Mouse (Mus musculus): ENCODE measurements around the gene Mief1. TPM values are rescaled to one million over a fixed set of nuclear protein-coding genes. Genes with fewer than 3 reads are reported as not detected.

Gene Mief1
- polyA plus RNA-seq, 1 experiment from 2014 or later, result 13.2 TPM

- TF ChIP-seq CTCF (IDR thresholded peaks at IDR 0.05), result peak; percentile 93
- no peak for TF ChIP-seq EP300 (IDR thresholded peaks at IDR 0.05)
- Histone ChIP-seq H3K9ac (replicated peaks; ENCODE audit: low read depth) (no peak overlapping the region), H3K9me3 (ENCODE audit: low read length) (no peaks in the 10 kb centered on the region), H3K36me3 (ENCODE audit: insufficient read depth, low read length) (no peaks in the 10 kb centered on the region), H3K27me3 (replicated peaks; ENCODE audit: insufficient read depth, low read length) (no peaks in the 10 kb centered on the region), H3K4me1 (ENCODE audit: insufficient read depth, low read depth, low read length) (no peaks in the 10 kb centered on the region), H3K27ac (ENCODE audit: low read length) (no peak overlapping the region), H3K4me3 (ENCODE audit: low read depth, low read length) (no peak overlapping the region), H3K4me2 (replicated peaks; ENCODE audit: low read depth, low read length) (no peak overlapping the region)
- DNase-seq (ENCODE audit: low spot score) (peak; percentile 84), ATAC-seq (peak; percentile 36)
- WGBS, result 2% methylated on average over 2 of the region's 2 CpGs
Observed at GRCm38 (mm10) chr15:80266281-80266680, 32.5 kb downstream of the Mief1 start.

- Histone ChIP-seq H3K27ac (ENCODE audit: low read length) (no peak overlapping the region), H3K27me3 (replicated peaks; ENCODE audit: insufficient read depth, low read length) (no peaks in the 10 kb centered on the region), H3K9ac (replicated peaks; ENCODE audit: low read depth) (no peak overlapping the region), H3K36me3 (ENCODE audit: insufficient read depth, low read length) (no peaks in the 10 kb centered on the region), H3K4me3 (ENCODE audit: low read depth, low read length) (no peak overlapping the region), H3K9me3 (ENCODE audit: low read length) (no peaks in the 10 kb centered on the region), H3K4me2 (replicated peaks; ENCODE audit: low read depth, low read length) (no peak overlapping the region), H3K4me1 (ENCODE audit: insufficient read depth, low read depth, low read length) (no peaks in the 10 kb centered on the region)
- DNase-seq (ENCODE audit: low spot score), result no peak
- TF ChIP-seq EP300 (IDR thresholded peaks at IDR 0.05) (no peak), CTCF (IDR thresholded peaks at IDR 0.05) (no peak)
- WGBS, result 80% methylated on average over 3 of the region's 3 CpGs
- ATAC-seq, result no peak
Observed at GRCm38 (mm10) chr15:80271858-80272396, 38.1 kb downstream of the Mief1 start.

GRCm38 (mm10) chr15:80277107-80277506, 43.3 kb downstream of the Mief1 start:
- DNase-seq (ENCODE audit: low spot score) (no peak), ATAC-seq (no peak)
- H3K36me3 ChIP-seq (ENCODE audit: insufficient read depth, low read length), result no peaks in the 10 kb centered on the region
- no peaks in the 10 kb centered on the region for H3K4me1 ChIP-seq (ENCODE audit: insufficient read depth, low read depth, low read length)
- H3K27me3 ChIP-seq (replicated peaks; ENCODE audit: insufficient read depth, low read length), result no peaks in the 10 kb centered on the region
- H3K4me3 ChIP-seq (ENCODE audit: low read depth, low read length), result no peak overlapping the region
- H3K9ac ChIP-seq (replicated peaks; ENCODE audit: low read depth), result no peak overlapping the region
- H3K9me3 ChIP-seq (ENCODE audit: low read length), result no peaks in the 10 kb centered on the region
- H3K4me2 ChIP-seq (replicated peaks; ENCODE audit: low read depth, low read length), result no peak overlapping the region
- TF ChIP-seq EP300 (IDR thresholded peaks at IDR 0.05) (no peak), CTCF (IDR thresholded peaks at IDR 0.05) (no peak)
- WGBS, result 46% methylated on average over 9 of the region's 9 CpGs
- H3K27ac ChIP-seq (ENCODE audit: low read length), result no peak overlapping the region

- TF ChIP-seq CTCF (IDR thresholded peaks at IDR 0.05), result no peak
- no peak for TF ChIP-seq EP300 (IDR thresholded peaks at IDR 0.05)
- H3K9me3 ChIP-seq (ENCODE audit: low read length), result no peaks in the 10 kb centered on the region
- no peaks in the 10 kb centered on the region for H3K27me3 ChIP-seq (replicated peaks; ENCODE audit: insufficient read depth, low read length)
- no peaks in the 10 kb centered on the region for H3K36me3 ChIP-seq (ENCODE audit: insufficient read depth, low read length)
- H3K4me3 ChIP-seq (ENCODE audit: low read depth, low read length), result no peak overlapping the region
- 2% methylated on average over 6 of the region's 6 CpGs for WGBS
- DNase-seq (ENCODE audit: low spot score) (peak; percentile 68), ATAC-seq (no peak)
- H3K4me2 ChIP-seq (replicated peaks; ENCODE audit: low read depth, low read length), result no peak overlapping the region
- no peaks in the 10 kb centered on the region for H3K4me1 ChIP-seq (ENCODE audit: insufficient read depth, low read depth, low read length)
- no peak overlapping the region for H3K27ac ChIP-seq (ENCODE audit: low read length)
- no peak overlapping the region for H3K9ac ChIP-seq (replicated peaks; ENCODE audit: low read depth)
Observed at GRCm38 (mm10) chr15:80277625-80278024, 43.8 kb downstream of the Mief1 start.

GRCm38 (mm10) chr15:80278121-80278759, 44.4 kb downstream of the Mief1 start:
- Histone ChIP-seq H3K9ac (replicated peaks; ENCODE audit: low read depth) (no peak overlapping the region), H3K9me3 (ENCODE audit: low read length) (no peaks in the 10 kb centered on the region), H3K27ac (ENCODE audit: low read length) (no peak overlapping the region), H3K36me3 (ENCODE audit: insufficient read depth, low read length) (no peaks in the 10 kb centered on the region), H3K4me1 (ENCODE audit: insufficient read depth, low read depth, low read length) (no peaks in the 10 kb centered on the region), H3K4me2 (replicated peaks; ENCODE audit: low read depth, low read length) (no peak overlapping the region), H3K27me3 (replicated peaks; ENCODE audit: insufficient read depth, low read length) (no peaks in the 10 kb centered on the region), H3K4me3 (ENCODE audit: low read depth, low read length) (no peak overlapping the region)
- no peak for ATAC-seq
- DNase-seq (ENCODE audit: low spot score), result no peak
- TF ChIP-seq CTCF (IDR thresholded peaks at IDR 0.05), result no peak
- TF ChIP-seq EP300 (IDR thresholded peaks at IDR 0.05), result no peak
- 48% methylated on average over 5 of the region's 5 CpGs for WGBS

- H3K9me3 ChIP-seq (ENCODE audit: low read length), result no peaks in the 10 kb centered on the region
- no peak overlapping the region for H3K4me2 ChIP-seq (replicated peaks; ENCODE audit: low read depth, low read length)
- TF ChIP-seq CTCF (IDR thresholded peaks at IDR 0.05), result no peak
- no peak for TF ChIP-seq EP300 (IDR thresholded peaks at IDR 0.05)
- no peak overlapping the region for H3K27ac ChIP-seq (ENCODE audit: low read length)
- no peaks in the 10 kb centered on the region for H3K4me1 ChIP-seq (ENCODE audit: insufficient read depth, low read depth, low read length)
- no peaks in the 10 kb centered on the region for H3K36me3 ChIP-seq (ENCODE audit: insufficient read depth, low read length)
- 76% methylated on average over 2 of the region's 2 CpGs for WGBS
- H3K4me3 ChIP-seq (ENCODE audit: low read depth, low read length), result no peak overlapping the region
- H3K9ac ChIP-seq (replicated peaks; ENCODE audit: low read depth), result no peak overlapping the region
- no peak for ATAC-seq
- no peaks in the 10 kb centered on the region for H3K27me3 ChIP-seq (replicated peaks; ENCODE audit: insufficient read depth, low read length)
- DNase-seq (ENCODE audit: low spot score), result no peak
Observed at GRCm38 (mm10) chr15:80279053-80279452, 45.2 kb downstream of the Mief1 start.
